Mouse (Mus musculus) hindbrain, embryonic 16.5 days (tissue): ENCODE measurements around the gene Nmrk1. TPM values are rescaled to one million over a fixed set of nuclear protein-coding genes. Genes with fewer than 3 reads are reported as not detected.
A peak's percentile ranks its signal among the peaks of the same experiment; 100 is the strongest.

Experiments
- ATAC-seq: fragments of 200-750 bp; cut with Nextera tagmentation; 2 replicates; pipeline ENCODE4 v1.8.0; 2017; ENCODE audit warnings: moderate TSS enrichment, moderate library complexity
- H3K27ac ChIP-seq: fragments of 300-500 bp; sonication (generic); 2 replicates; pipeline ENCODE4 v1.5.1; 2014; ENCODE audit warnings: low read depth, mild to moderate bottlenecking, control low read depth, low read length, moderate library complexity
- H3K27me3 ChIP-seq: fragments of 300-500 bp; sonication (generic); replicated peaks from 2 replicates; pipeline ENCODE4 v1.6.1; 2014; ENCODE audit warnings: low read length; ENCODE audit not compliant: control insufficient read depth, insufficient read depth
- H3K36me3 ChIP-seq: fragments of 300-500 bp; sonication (generic); 2 replicates; pipeline ENCODE4 v1.6.1; 2014; ENCODE audit warnings: mild to moderate bottlenecking, low read length, moderate library complexity, mixed read lengths; ENCODE audit not compliant: control insufficient read depth, insufficient read depth
- H3K4me1 ChIP-seq: fragments of 300-500 bp; sonication (generic); 2 replicates; pipeline ENCODE4 v1.6.1; 2014; ENCODE audit warnings: low read depth, low read length; ENCODE audit not compliant: control insufficient read depth, insufficient read depth
- H3K4me2 ChIP-seq: fragments of 300-500 bp; sonication (generic); 2 replicates; pipeline ENCODE4 v1.6.1; 2014; ENCODE audit warnings: mild to moderate bottlenecking, low read length, control low read depth, moderate library complexity
- H3K4me3 ChIP-seq: fragments of 300-500 bp; sonication (generic); 2 replicates; pipeline ENCODE4 v1.5.1; 2014; ENCODE audit warnings: mild to moderate bottlenecking, low read length, control low read depth, moderate library complexity
- H3K9ac ChIP-seq: fragments of 300-500 bp; sonication (generic); 2 replicates; pipeline ENCODE4 v1.6.1; 2014; ENCODE audit warnings: low read depth, mild to moderate bottlenecking, control low read depth, low read length, moderate library complexity
- H3K9me3 ChIP-seq: fragments of 300-500 bp; sonication (generic); 2 replicates; pipeline ENCODE4 v1.6.1; 2014; ENCODE audit warnings: mild to moderate bottlenecking, low read length, moderate library complexity; ENCODE audit not compliant: control insufficient read depth
- WGBS: fragments of 180-500 bp; shearing (Covaris S2); extraction: QIAGEN DNeasy Blood & Tissue Kit; methylation state at CpG from one replicate; pipeline ENCODE4 v1.1.7; 2014; 5-methylcytosine and 5-hydroxymethylcytosine counted together
- polyA plus RNA-seq: library from polyadenylated mRNA; unstranded; fragments of >200 nt; fragmentation: Nextera tagmentation; extraction: Ambion mirVana; gene quantifications from 2 replicates; pipeline ENCODE4 v1.2.1, GENCODE M21; 2015

The Nmrk1 gene
- polyA plus RNA-seq, 1 experiment from 2014 or later: 10.1 TPM

- 65% methylated on average over 5 of the region's 5 CpGs for WGBS
- Histone ChIP-seq H3K4me3 (no peak overlapping the region), H3K4me1 (no peaks in the 10 kb centered on the region; the same call in 1 of the 2 replicates), H3K9me3 (no peaks in the 10 kb centered on the region), H3K36me3 (no peaks in the 10 kb centered on the region), H3K9ac (no peak overlapping the region), H3K27ac (no peak overlapping the region), H3K27me3 (no peaks in the 10 kb centered on the region), H3K4me2 (no peak overlapping the region)
- ATAC-seq: no peak
These were observed 41.5 kb upstream of the Nmrk1 start for GRCm38 (mm10) chr19:18590234-18590633.

GRCm38 (mm10) chr19:18590942-18591354, 40.8 kb upstream of the Nmrk1 start:
- no peak overlapping the region for H3K27ac ChIP-seq
- WGBS: 56% methylated on average over 5 of the region's 5 CpGs
- H3K27me3 ChIP-seq: no peaks in the 10 kb centered on the region
- no peak overlapping the region for H3K4me2 ChIP-seq
- ATAC-seq: no peak
- no peak overlapping the region for H3K4me3 ChIP-seq
- H3K9ac ChIP-seq: no peak overlapping the region
- no peaks in the 10 kb centered on the region; the same call in 1 of the 2 replicates for H3K4me1 ChIP-seq
- H3K9me3 ChIP-seq: no peaks in the 10 kb centered on the region
- no peaks in the 10 kb centered on the region for H3K36me3 ChIP-seq

- 71% methylated on average over 6 of the region's 6 CpGs for WGBS
- no peaks in the 10 kb centered on the region; the same call in 1 of the 2 replicates for H3K4me1 ChIP-seq
- no peak overlapping the region for H3K4me2 ChIP-seq
- H3K9me3 ChIP-seq: no peaks in the 10 kb centered on the region
- no peak overlapping the region for H3K27ac ChIP-seq
- no peaks in the 10 kb centered on the region for H3K36me3 ChIP-seq
- H3K4me3 ChIP-seq: no peak overlapping the region
- H3K9ac ChIP-seq: no peak overlapping the region
- no peaks in the 10 kb centered on the region for H3K27me3 ChIP-seq
- no peak for ATAC-seq
These were observed 38.8 kb upstream of the Nmrk1 start for GRCm38 (mm10) chr19:18592919-18593318.

GRCm38 (mm10) chr19:18593722-18594121, 38.0 kb upstream of the Nmrk1 start:
- Histone ChIP-seq H3K27ac (no peak overlapping the region), H3K9ac (no peak overlapping the region), H3K4me2 (no peak overlapping the region), H3K27me3 (no peaks in the 10 kb centered on the region), H3K4me1 (no peaks in the 10 kb centered on the region; the same call in 1 of the 2 replicates), H3K4me3 (no peak overlapping the region), H3K9me3 (no peaks in the 10 kb centered on the region), H3K36me3 (no peaks in the 10 kb centered on the region)
- ATAC-seq: peak; percentile 64; the same call in 1 of the 2 replicates
- WGBS: 78% methylated on average over 10 of the region's 10 CpGs

GRCm38 (mm10) chr19:18596876-18597275, 34.9 kb upstream of the Nmrk1 start:
- 76% methylated on average over 5 of the region's 5 CpGs for WGBS
- Histone ChIP-seq H3K9ac (no peak overlapping the region), H3K27ac (no peak overlapping the region)

GRCm38 (mm10) chr19:18597772-18598171, 34.0 kb upstream of the Nmrk1 start:
- Histone ChIP-seq H3K36me3 (no peaks in the 10 kb centered on the region), H3K9ac (no peak overlapping the region), H3K27ac (no peak overlapping the region), H3K27me3 (no peaks in the 10 kb centered on the region), H3K4me3 (no peak overlapping the region), H3K4me2 (no peak overlapping the region), H3K9me3 (no peaks in the 10 kb centered on the region), H3K4me1 (no peaks in the 10 kb centered on the region)
- peak; percentile 51; the same call in 1 of the 2 replicates for ATAC-seq
- WGBS: 81% methylated on average over 6 of the region's 6 CpGs

More at GRCm38 (mm10) chr19:18596876-18597275, 34.9 kb upstream of the Nmrk1 start:
- Histone ChIP-seq H3K9me3 (no peaks in the 10 kb centered on the region), H3K4me2 (no peak overlapping the region), H3K36me3 (no peaks in the 10 kb centered on the region), H3K27me3 (no peaks in the 10 kb centered on the region), H3K4me3 (no peak overlapping the region), H3K4me1 (no peaks in the 10 kb centered on the region; the same call in 1 of the 2 replicates)
- ATAC-seq: no peak

GRCm38 (mm10) chr19:18598265-18598926, 33.4 kb upstream of the Nmrk1 start:
- Histone ChIP-seq H3K9ac (no peak overlapping the region), H3K9me3 (no peaks in the 10 kb centered on the region), H3K4me1 (no peaks in the 10 kb centered on the region), H3K27ac (no peak overlapping the region), H3K27me3 (no peaks in the 10 kb centered on the region), H3K4me3 (no peak overlapping the region), H3K4me2 (no peak overlapping the region), H3K36me3 (no peaks in the 10 kb centered on the region)
- ATAC-seq: no peak
- WGBS: 87% methylated on average over 3 of the region's 3 CpGs

GRCm38 (mm10) chr19:18599051-18599450, 32.7 kb upstream of the Nmrk1 start:
- Histone ChIP-seq H3K9ac (no peak overlapping the region), H3K27me3 (no peaks in the 10 kb centered on the region), H3K9me3 (no peaks in the 10 kb centered on the region), H3K4me3 (no peak overlapping the region), H3K27ac (no peak overlapping the region), H3K4me2 (no peak overlapping the region), H3K4me1 (no peaks in the 10 kb centered on the region), H3K36me3 (no peaks in the 10 kb centered on the region)
- no peak for ATAC-seq
- WGBS: 80% methylated on average over 8 of the region's 8 CpGs

- WGBS: 94% methylated on average over 5 of the region's 5 CpGs
- no peak overlapping the region for H3K4me3 ChIP-seq
- no peaks in the 10 kb centered on the region for H3K36me3 ChIP-seq
- no peaks in the 10 kb centered on the region for H3K9me3 ChIP-seq
- no peaks in the 10 kb centered on the region for H3K27me3 ChIP-seq
- no peak for ATAC-seq
- H3K4me1 ChIP-seq: no peaks in the 10 kb centered on the region
- H3K4me2 ChIP-seq: no peak overlapping the region
- no peak overlapping the region for H3K27ac ChIP-seq
- no peak overlapping the region for H3K9ac ChIP-seq
These were observed 32.1 kb upstream of the Nmrk1 start for GRCm38 (mm10) chr19:18599650-18600049.
